Mouse (Mus musculus) lung, postnatal 10 days (tissue): ENCODE data around the gene Gm43064.

ENCODE experiments used
- DNase-seq: peaks from one replicate; pipeline ENCODE4 v3.0.0; 2021

The Gm43064 gene

GRCm38 (mm10) chr3:103857036-103857805 is 47.8 kb downstream of the Gm43064 start:
- no peak for DNase-seq

DNA sequence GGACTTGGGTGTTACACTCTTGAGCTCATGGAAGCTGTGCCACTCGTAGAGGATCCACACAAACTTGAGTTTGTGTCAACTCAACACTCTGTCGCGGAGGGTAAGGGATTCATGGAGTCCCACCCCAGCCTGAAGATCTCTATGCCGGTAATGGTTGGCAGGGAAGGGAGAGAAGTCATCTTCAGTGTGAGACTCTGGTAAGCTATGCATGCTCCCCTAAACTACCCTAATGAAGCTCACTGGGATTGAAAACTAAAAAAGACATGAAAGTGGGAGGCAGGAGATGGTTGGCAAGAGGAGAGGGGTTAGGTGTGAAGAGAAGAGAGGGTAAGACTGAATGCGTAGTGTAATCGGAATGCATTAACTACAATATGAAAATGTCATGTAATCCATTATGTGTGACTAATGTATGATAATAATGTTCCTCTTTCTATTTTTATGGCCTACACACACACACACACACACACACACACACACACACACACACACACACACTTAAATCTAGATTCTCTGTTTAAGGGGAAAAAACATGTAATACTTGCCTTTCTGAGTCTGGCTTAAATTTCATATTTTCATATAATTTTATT is 48.7 kb downstream of the Gm43064 start:
- DNase-seq, result no peak

DNA sequence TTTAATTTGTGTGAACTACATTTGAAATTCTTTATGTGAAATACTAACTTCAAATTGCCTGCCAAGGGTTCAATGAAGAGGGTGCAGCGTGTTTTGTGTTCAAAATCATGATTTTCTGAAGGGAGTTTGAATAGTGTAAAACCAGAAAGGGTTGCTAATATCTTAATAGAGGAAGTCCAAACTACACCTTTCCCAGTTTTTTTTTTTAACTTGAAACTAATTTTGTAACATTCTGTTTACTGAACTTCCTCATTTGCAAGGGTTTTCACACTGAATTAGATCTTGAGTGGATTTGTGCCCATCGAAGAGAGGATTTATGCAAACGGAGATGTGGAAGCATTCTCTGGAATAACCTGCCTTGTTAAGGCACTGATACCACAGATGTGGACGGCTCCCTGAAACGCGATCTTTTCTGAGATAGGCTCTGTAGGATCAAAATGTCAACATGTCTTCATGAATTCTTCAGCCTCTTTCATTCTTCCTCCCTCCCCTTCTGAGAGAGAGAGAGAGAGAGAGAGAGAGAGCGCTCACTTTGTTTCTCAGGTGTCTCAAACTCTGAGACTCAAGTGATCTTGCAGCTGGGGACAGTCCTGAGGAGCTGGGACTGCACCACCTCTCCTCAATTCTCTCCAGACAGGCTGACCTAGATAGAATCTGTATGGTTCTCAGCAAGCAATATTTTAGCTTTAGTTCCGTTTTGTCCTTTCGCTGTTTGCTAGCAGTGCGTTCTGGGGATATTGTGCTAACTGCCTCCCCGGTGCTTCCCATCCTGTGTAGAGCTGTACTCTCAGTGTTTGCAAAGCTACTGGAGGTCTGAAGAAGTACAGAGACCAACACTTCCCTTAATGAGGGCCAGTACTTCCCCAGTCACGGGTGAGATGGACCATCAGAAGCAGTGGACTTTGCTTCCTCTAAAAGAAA is 49.8 kb downstream of the Gm43064 start, which contains the start of gene Ptpn22:
Gene Ptpn22, plus strand, starts transcription at position 915 of the 921 bp plus-strand sequence.
- peak; percentile 15 for DNase-seq

GRCm38 (mm10) chr3:103859851-103860391 is 50.5 kb downstream of the Gm43064 start:
- DNase-seq, result peak; percentile 51

GRCm38 (mm10) chr3:103862721-103863220 is 53.4 kb downstream of the Gm43064 start:
- DNase-seq, result no peak

- no peak for DNase-seq
Observed at GRCm38 (mm10) chr3:103864200-103864599, 54.8 kb downstream of the Gm43064 start.

- DNase-seq, result no peak
Observed at GRCm38 (mm10) chr3:103867424-103867971, 58.1 kb downstream of the Gm43064 start.

GRCm38 (mm10) chr3:103868008-103868407 is 58.6 kb downstream of the Gm43064 start:
- DNase-seq, result no peak

DNA sequence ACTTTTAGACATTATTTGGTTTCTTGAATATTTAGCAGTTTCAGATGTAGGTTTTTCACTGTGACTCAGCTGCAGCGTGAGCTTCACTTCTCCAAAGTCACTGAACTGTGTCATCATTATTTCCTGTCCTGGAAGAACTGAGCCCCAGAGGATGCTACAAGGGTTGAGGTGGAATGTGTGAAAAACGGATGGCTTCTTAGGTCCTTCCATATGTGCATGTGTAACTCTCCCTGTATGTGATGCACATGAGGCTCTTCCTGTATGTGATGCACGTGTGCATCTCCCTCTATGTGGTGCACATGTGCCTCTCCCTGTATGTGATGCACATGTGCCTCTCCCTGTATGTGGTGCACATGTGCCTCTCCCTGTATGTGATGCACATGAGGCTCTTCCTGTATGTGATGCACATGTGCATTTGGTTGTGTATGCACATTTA is 63.3 kb downstream of the Gm43064 start:
- no peak for DNase-seq

- no peak for DNase-seq
Observed at GRCm38 (mm10) chr3:103874329-103874728, 65.0 kb downstream of the Gm43064 start.

GRCm38 (mm10) chr3:103885946-103886345 is 76.6 kb downstream of the Gm43064 start:
- DNase-seq, result no peak

- peak; percentile 71 for DNase-seq
Observed at GRCm38 (mm10) chr3:103887581-103887980, 78.2 kb downstream of the Gm43064 start.
